Mouse (Mus musculus) gastrocnemius, adult 2 months (tissue): ENCODE results near the gene Vmn2r51. TPM values are rescaled to one million over a fixed set of nuclear protein-coding genes. Genes with fewer than 3 reads are reported as not detected.
"Not testable (repeated sequence)": the region's sequence is repeated elsewhere in the genome, so short reads cannot be mapped to it uniquely, and the experiment has no call there.

Experiments
- DNase-seq: peaks from one replicate; pipeline ENCODE4 v3.0.0; 2022
- H3K27ac ChIP-seq: fragments of 200-600 bp; 2 replicates; pipeline ENCODE4 v1.8.1; 2022; ENCODE audit warnings: mild to moderate bottlenecking
- H3K4me3 ChIP-seq: fragments of 200-600 bp; 2 replicates; pipeline ENCODE4 v1.8.1; 2022; ENCODE audit warnings: mild to moderate bottlenecking, moderate library complexity
- intact Hi-C: fragments of 180-260 bp; cut with DNase I; formaldehyde crosslinking; loops from one replicate; pipeline ENCODE4 v1.15.1; 2025
- long read RNA-seq, 2 experiments: library from polyadenylated mRNA; stranded (forward); transcript quantifications; one replicate each; pipeline ENCODE4 v2.0.0; 2021
- total RNA-seq, 2 experiments: library from RNA; stranded (reverse); gene quantifications; 2 replicates each; pipeline ENCODE4 v1.2.3; 2021

Gene Vmn2r51
- total RNA-seq, result not detected
- long read RNA-seq, experiment 1, result 0 reads
- long read RNA-seq, experiment 2, result 0 reads

GRCm38 (mm10) chr7:10105641-10106040 lies at the start of gene Vmn2r51:
Gene Vmn2r51 (minus strand): TSS chr7:10105741.
- DNase-seq, H3K4me3 ChIP-seq, intact Hi-C loops: not testable (repeated sequence)

GRCm38 (mm10) chr7:10053196-10053595 lies 52.3 kb downstream of the Vmn2r51 start, which contains the start of gene Vmn2r50:
Gene Vmn2r50 (minus strand): TSS chr7:10053296.
- H3K4me3 ChIP-seq, H3K27ac ChIP-seq, DNase-seq, intact Hi-C loops: not testable (repeated sequence)

More at GRCm38 (mm10) chr7:10105641-10106040, at the start of gene Vmn2r51:
- not testable (repeated sequence) for H3K27ac ChIP-seq

Other genes with a start within 250 kb of the Vmn2r51 start
- not detected for gene Vmn2r48, start 152.2 kb downstream of the Vmn2r51 start, total RNA-seq
- gene Vmn2r49, start 113.5 kb downstream of the Vmn2r51 start, total RNA-seq, result not detected
- not detected for gene Vmn2r50, start 52.4 kb downstream of the Vmn2r51 start, total RNA-seq
- gene Vmn2r52, start 70.8 kb upstream of the Vmn2r51 start, total RNA-seq, result not detected
- gene Vmn1r66, start 172.3 kb upstream of the Vmn2r51 start, total RNA-seq, result not detected